Mouse (Mus musculus) CH12.LX (cell line): ENCODE data around the gene Gpr21. TPM values are rescaled to one million over a fixed set of nuclear protein-coding genes. Genes with fewer than 3 reads are reported as not detected.

Source experiments
- DNase-seq: peaks from one replicate; pipeline ENCODE4 v3.0.0-alpha.2; 2013; ENCODE audit errors: extremely low read depth
- H3K27ac ChIP-seq: 2 replicates; pipeline ENCODE4 v1.5.1; 2012; ENCODE audit warnings: low read depth, mild to moderate bottlenecking, control low read depth, moderate library complexity; ENCODE audit not compliant: insufficient read depth
- H3K27me3 ChIP-seq: replicated peaks from 2 replicates; pipeline ENCODE3; 2012; ENCODE audit warnings: inconsistent platforms
- H3K36me3 ChIP-seq, 2 experiments: replicated peaks in 1 of 2; 2 replicates each; pipeline versions ENCODE3 to v1.6.1; 2012; ENCODE audit warnings: inconsistent platforms in 1 of 2, low read length in 1 of 2, mild to moderate bottlenecking in 1 of 2, mixed read lengths in 1 of 2, moderate library complexity in 1 of 2; ENCODE audit not compliant: control insufficient read depth in 1 of 2, insufficient read depth in 1 of 2
- H3K4me1 ChIP-seq, 2 experiments: 2 replicates each; pipeline ENCODE4 v1.6.1; 2012; ENCODE audit warnings: inconsistent platforms in 1 of 2, moderate library complexity in 1 of 2; ENCODE audit not compliant: insufficient read depth in 2 of 2, control insufficient read depth in 1 of 2
- H3K4me2 ChIP-seq: 2 replicates; pipeline ENCODE4 v1.6.1; 2012; ENCODE audit warnings: low read depth, mild to moderate bottlenecking, control low read depth; ENCODE audit not compliant: poor library complexity, insufficient read depth, severe bottlenecking
- H3K4me3 ChIP-seq, 3 experiments: fragments of 150-350 bp in 1 of 3; sonication (generic) in 1 of 3; replicated peaks in 1 of 3; 2 replicates each; pipeline versions ENCODE3 to v1.5.1; 2011 to 2012; ENCODE audit warnings: low read depth in 2 of 3, low read length in 2 of 3, mild to moderate bottlenecking in 2 of 3, moderate library complexity in 2 of 3, control low read depth in 1 of 3, improper control_type of control experiment in 1 of 3, inconsistent platforms in 1 of 3, mixed read lengths in 1 of 3; ENCODE audit not compliant: poor library complexity in 1 of 3
- H3K79me2 ChIP-seq: replicated peaks from 2 replicates; pipeline ENCODE4 v1.6.1; 2012; ENCODE audit warnings: mild to moderate bottlenecking, moderate library complexity; ENCODE audit not compliant: control insufficient read depth, poor library complexity, insufficient read depth, severe bottlenecking; ENCODE audit errors: extremely low read depth
- H3K9ac ChIP-seq: 2 replicates; pipeline ENCODE4 v1.6.1; 2012; ENCODE audit warnings: low read depth, mild to moderate bottlenecking, control low read depth, moderate library complexity; ENCODE audit not compliant: insufficient read depth
- H3K9me3 ChIP-seq: replicated peaks from 2 replicates; pipeline ENCODE3; 2012; ENCODE audit warnings: low read length, inconsistent platforms, mixed read lengths
- BHLHE40 ChIP-seq: IDR thresholded peaks from 2 replicates; pipeline ENCODE4 v1.6.1; 2011; ENCODE audit warnings: mild to moderate bottlenecking, low read depth, low read length, improper control_type of control experiment
- CHD1 ChIP-seq: IDR thresholded peaks from 2 replicates; pipeline ENCODE4 v1.6.1; 2012; ENCODE audit warnings: low read depth, low read length, improper control_type of control experiment, inconsistent platforms
- CHD2 ChIP-seq: IDR thresholded peaks from 2 replicates; pipeline ENCODE4 v1.6.1; 2011; ENCODE audit warnings: low read length, improper control_type of control experiment
- CTCF ChIP-seq, 2 experiments: IDR thresholded peaks in 1 of 2; conservative IDR thresholded peaks in 1 of 2; 2 replicates each; pipeline ENCODE4 v1.5.1; 2011 to 2012; ENCODE audit warnings: low read depth in 2 of 2, low read length in 2 of 2, improper control_type of control experiment in 1 of 2, inconsistent platforms in 1 of 2, mild to moderate bottlenecking in 1 of 2, moderate library complexity in 1 of 2
- E2F4 ChIP-seq: IDR thresholded peaks from 2 replicates; pipeline ENCODE4 v1.6.1; 2011; ENCODE audit warnings: low read depth, low read length, improper control_type of control experiment; ENCODE audit not compliant: insufficient replicate concordance
- EP300 ChIP-seq: IDR thresholded peaks from 2 replicates; pipeline ENCODE4 v1.6.1; 2011; ENCODE audit warnings: low read length, improper control_type of control experiment
- GABPA ChIP-seq: IDR thresholded peaks from 2 replicates; pipeline ENCODE4 v1.6.1; 2012; ENCODE audit warnings: low read depth, low read length, improper control_type of control experiment, inconsistent platforms; ENCODE audit not compliant: insufficient replicate concordance
- HCFC1 ChIP-seq: IDR thresholded peaks from 2 replicates; pipeline ENCODE4 v1.6.1; 2012; ENCODE audit warnings: low read depth, mild to moderate bottlenecking, inconsistent platforms, low read length, improper control_type of control experiment
- IRF4 ChIP-seq: IDR thresholded peaks from 2 replicates; pipeline ENCODE4 v1.6.1; 2014; ENCODE audit warnings: low read depth, mild to moderate bottlenecking, inconsistent platforms, low read length, improper control_type of control experiment
- JUN ChIP-seq: IDR thresholded peaks from 2 replicates; pipeline ENCODE4 v1.6.1; 2011; ENCODE audit warnings: low read depth, mild to moderate bottlenecking, low read length, improper control_type of control experiment, moderate library complexity; ENCODE audit not compliant: insufficient read depth
- JUND ChIP-seq: conservative IDR thresholded peaks from 2 replicates; pipeline ENCODE4 v1.6.1; 2011; ENCODE audit warnings: low read depth, low read length, improper control_type of control experiment
- MAFK ChIP-seq: IDR thresholded peaks from 2 replicates; pipeline ENCODE4 v1.6.1; 2011; ENCODE audit warnings: low read length, improper control_type of control experiment; ENCODE audit not compliant: insufficient replicate concordance
- MAX ChIP-seq: IDR thresholded peaks from 2 replicates; pipeline ENCODE4 v1.6.1; 2011; ENCODE audit warnings: low read length, improper control_type of control experiment
- MYC ChIP-seq: IDR thresholded peaks from 2 replicates; pipeline ENCODE4 v1.6.1; 2011; ENCODE audit warnings: low read depth, mild to moderate bottlenecking, improper control_type of control experiment, low read length
- NRF1 ChIP-seq: IDR thresholded peaks from 2 replicates; pipeline ENCODE4 v1.6.1; 2014; ENCODE audit warnings: low read depth, mild to moderate bottlenecking, inconsistent platforms, low read length, improper control_type of control experiment, moderate library complexity
- PAX5 ChIP-seq: IDR thresholded peaks from 2 replicates; pipeline ENCODE4 v1.6.1; 2012; ENCODE audit warnings: low read length, inconsistent platforms, mixed read lengths
- POLR2AphosphoS2 ChIP-seq: IDR thresholded peaks from 2 replicates; pipeline ENCODE4 v1.6.1; 2011; ENCODE audit warnings: low read depth, low read length, improper control_type of control experiment
- RAD21 ChIP-seq: IDR thresholded peaks from 2 replicates; pipeline ENCODE4 v1.6.1; 2011; ENCODE audit warnings: low read depth, mild to moderate bottlenecking, low read length, improper control_type of control experiment, moderate library complexity
- SIN3A ChIP-seq: IDR thresholded peaks from 2 replicates; pipeline ENCODE4 v1.6.1; 2012; ENCODE audit warnings: low read length, improper control_type of control experiment, inconsistent platforms
- TCF12 ChIP-seq: IDR thresholded peaks from 2 replicates; pipeline ENCODE4 v1.6.1; 2014; ENCODE audit warnings: low read depth, mild to moderate bottlenecking, inconsistent platforms, low read length, improper control_type of control experiment
- UBTF ChIP-seq: IDR thresholded peaks from 2 replicates; pipeline ENCODE4 v1.6.1; 2012; ENCODE audit warnings: low read depth, mild to moderate bottlenecking, inconsistent platforms, low read length, improper control_type of control experiment, moderate library complexity
- ZKSCAN1 ChIP-seq: IDR thresholded peaks from 2 replicates; pipeline ENCODE4 v1.6.1; 2012; ENCODE audit warnings: low read depth, inconsistent platforms, low read length, improper control_type of control experiment, borderline replicate concordance
- ZMIZ1 ChIP-seq: IDR thresholded peaks from 2 replicates; pipeline ENCODE4 v1.6.1; 2012; ENCODE audit warnings: low read depth, mild to moderate bottlenecking, inconsistent platforms, low read length, improper control_type of control experiment
- ZNF384 ChIP-seq: IDR thresholded peaks from 2 replicates; pipeline ENCODE4 v1.6.1; 2012; ENCODE audit warnings: low read depth, low read length, improper control_type of control experiment, inconsistent platforms
- dilution Hi-C: fragments of 300-500 bp; cut with MboI; formaldehyde crosslinking; loops from 2 replicates; pipeline ENCODE4 v1.14.3; 2020; ENCODE audit warnings: low sequenced_read_pairs; ENCODE audit not compliant: extremely low pct_unique_long_range_greater_than_20kb, extremely low pct_ligation_motif_present
- in situ Hi-C: fragments of 300-500 bp; cut with MboI; formaldehyde crosslinking; loops from 3 replicates; pipeline ENCODE4 v1.14.3; 2019; ENCODE audit warnings: low sequenced_read_pairs, low pct_ligation_motif_present, low pct_unique_long_range_greater_than_20kb, mixed read lengths
- polyA plus RNA-seq: library from polyadenylated mRNA; unstranded; fragments of >175 nt; gene quantifications from 2 replicates; pipeline ENCODE4 v1.2.1, GENCODE M21; 2012; ENCODE audit warnings: low read depth; ENCODE audit not compliant: insufficient read length
- total RNA-seq, 2 experiments: library from RNA; depleted of rRNA; stranded (reverse); fragments of 300-350 nt in 1 of 2; fragments of >200 nt in 1 of 2; gene quantifications; 2 replicates each; pipeline ENCODE4 v1.2.3; 2012 to 2014

Gene Gpr21
- total and polyA plus RNA-seq, 3 experiments: 0.25 TPM; not detected in 2

DNA sequence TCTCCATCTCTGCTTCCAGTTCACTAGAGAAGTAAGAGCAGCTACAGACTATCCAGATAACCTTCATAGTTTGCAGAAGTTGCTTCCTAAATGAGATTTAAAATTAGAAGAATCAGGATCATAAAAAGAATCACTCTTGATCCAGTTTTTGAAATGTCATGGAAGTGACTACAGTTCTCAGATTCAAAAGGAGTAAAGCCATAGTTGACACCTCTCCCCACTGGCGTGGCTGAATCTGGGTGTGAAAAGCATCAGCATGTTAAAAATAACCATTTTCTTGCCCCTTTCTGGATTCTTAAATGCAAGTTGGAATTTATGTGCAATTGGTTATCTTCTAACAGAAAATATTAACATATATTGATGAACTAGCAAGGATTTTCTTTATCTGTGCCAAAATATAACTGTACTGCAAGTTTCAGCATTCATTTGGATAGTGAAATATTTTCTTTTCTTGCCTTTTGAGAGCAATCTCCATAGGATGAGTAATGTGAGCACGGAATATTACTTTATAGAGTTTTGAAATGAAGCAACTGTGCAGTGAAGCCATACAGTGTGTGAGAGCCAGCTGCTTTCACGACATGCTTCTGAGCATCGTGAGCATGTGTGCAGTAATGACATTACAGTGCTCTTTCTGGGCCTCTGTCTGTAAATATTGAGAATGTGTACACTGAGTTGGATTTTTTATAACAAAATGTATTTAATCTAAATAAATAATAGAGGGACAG, 2.6 kb downstream of the Gpr21 start:
- Histone ChIP-seq H3K79me2 (no peaks in the 10 kb centered on the region), H3K9ac (no peak overlapping the region), H3K9me3 (no peaks in the 10 kb centered on the region), H3K4me3 (no peak overlapping the region), H3K36me3 (peaks cover 18 to 40% of the 10 kb centered on the region in 2 experiments), H3K4me2 (no peak overlapping the region), H3K27ac (no peak overlapping the region), H3K4me1 (no peaks in the 10 kb centered on the region), H3K27me3 (no peaks in the 10 kb centered on the region)
- no peak for DNase-seq
- TF ChIP-seq SIN3A (no peak), MAX (no peak), IRF4 (no peak), MAFK (no peak), ZNF384 (no peak), JUND (no peak), E2F4 (no peak), JUN (no peak), HCFC1 (no peak), MYC (no peak), EP300 (no peak), GABPA (no peak), ZKSCAN1 (no peak), UBTF (no peak), RAD21 (no peak), BHLHE40 (no peak), CTCF (conservative IDR thresholded peaks at IDR 0.05 in 1 of 2, IDR thresholded peaks at IDR 0.05 in 1 of 2; ENCODE audit: low read depth in 2 of 2, low read length in 2 of 2) (no peak), TCF12 (no peak), CHD2 (no peak), PAX5 (no peak)
- dilution Hi-C loops (no loop called here), in situ Hi-C loops (no loop called here)

DNA sequence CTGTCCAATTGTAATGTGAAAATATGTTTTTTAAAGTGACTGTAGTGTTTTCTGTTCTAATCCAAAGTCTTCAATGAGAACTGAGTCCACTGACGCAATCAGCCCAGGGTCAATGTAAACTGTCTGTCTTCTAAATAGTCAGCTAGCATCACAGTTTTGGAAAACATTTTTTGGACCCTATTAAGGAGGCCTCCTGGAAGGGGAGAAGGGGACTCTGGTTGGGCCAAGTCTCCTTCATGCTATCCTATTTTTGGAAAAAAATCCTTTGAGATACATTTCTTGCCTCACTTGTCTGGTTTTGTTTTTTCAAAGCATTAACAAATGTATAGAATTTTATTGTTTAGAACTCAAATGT, 3.1 kb downstream of the Gpr21 start:
- Histone ChIP-seq H3K79me2 (no peaks in the 10 kb centered on the region), H3K9me3 (no peaks in the 10 kb centered on the region), H3K27me3 (no peaks in the 10 kb centered on the region), H3K4me2 (no peak overlapping the region), H3K36me3 (peaks cover 18 to 40% of the 10 kb centered on the region in 2 experiments), H3K4me3 (no peak overlapping the region), H3K4me1 (no peaks in the 10 kb centered on the region), H3K27ac (no peak overlapping the region), H3K9ac (no peak overlapping the region)
- no peak for DNase-seq
- in situ Hi-C loops: no loop called here
- no peak for TF ChIP-seq ZMIZ1
- no peak for TF ChIP-seq IRF4
- no peak for TF ChIP-seq POLR2AphosphoS2
- no peak for TF ChIP-seq ZNF384
- no peak for TF ChIP-seq CHD1
- no peak for TF ChIP-seq UBTF
- TF ChIP-seq NRF1: no peak
- TF ChIP-seq MAX: no peak
- no peak for TF ChIP-seq PAX5
- no peak for TF ChIP-seq GABPA
- dilution Hi-C loops: no loop called here
